Mouse (Mus musculus): ENCODE results near the gene Ap2b1. TPM values are rescaled to one million over a fixed set of nuclear protein-coding genes. Genes with fewer than 3 reads are reported as not detected.

Gene Ap2b1
- polyA plus RNA-seq, 1 experiment from 2014 or later = 67.0 TPM

GRCm38 (mm10) chr11:83286566-83286965 lies 12.3 kb upstream of the Ap2b1 start, which contains the start of gene Slfn14:
Gene Slfn14 (minus strand): TSS chr11:83286726.
- Histone ChIP-seq H3K4me1 (peaks cover 7% of the 10 kb centered on the region), H3K4me3 (no peak within 1 kb of the TSS), H3K27ac (no peak within 1 kb of the TSS), H3K27me3 (ENCODE audit: poor library complexity, severe bottlenecking) (no peaks in the 10 kb centered on the region), H3K9me3 (no peaks in the 10 kb centered on the region), H3K36me3 (replicated peaks) (no peaks in the 10 kb centered on the region)
- DNase-seq (ENCODE audit: extremely low spot score, low spot score) = no peak
- 86% methylated on average over 1 of the region's 1 CpGs for WGBS

GRCm38 (mm10) chr11:83289036-83289435 lies 9.8 kb upstream of the Ap2b1 start:
- Histone ChIP-seq H3K27me3 (ENCODE audit: poor library complexity, severe bottlenecking) (no peaks in the 10 kb centered on the region), H3K4me1 (peaks cover 27% of the 10 kb centered on the region), H3K9me3 (no peaks in the 10 kb centered on the region), H3K36me3 (replicated peaks) (peaks cover 3% of the 10 kb centered on the region), H3K4me3 (no peak overlapping the region), H3K27ac (no peak overlapping the region)
- 91% methylated on average over 5 of the region's 5 CpGs for WGBS
- DNase-seq (ENCODE audit: extremely low spot score, low spot score) = no peak

GRCm38 (mm10) chr11:83289633-83290032 lies 9.2 kb upstream of the Ap2b1 start:
- DNase-seq (ENCODE audit: extremely low spot score, low spot score) = no peak
- H3K27me3 ChIP-seq (ENCODE audit: poor library complexity, severe bottlenecking) = no peaks in the 10 kb centered on the region
- WGBS = 77% methylated on average over 2 of the region's 2 CpGs

GRCm38 (mm10) chr11:83291375-83292250 lies 7.2 kb upstream of the Ap2b1 start:
- DNase-seq (ENCODE audit: extremely low spot score, low spot score) = peak; percentile 93
- under 1% methylated on average over 38 of the region's 38 CpGs for WGBS
- H3K36me3 ChIP-seq (replicated peaks) = peaks cover 29% of the 10 kb centered on the region
- no peaks in the 10 kb centered on the region for H3K9me3 ChIP-seq
- H3K4me3 ChIP-seq = peak overlapping the region; percentile 65
- H3K4me1 ChIP-seq = peaks cover 30% of the 10 kb centered on the region
- peak overlapping the region; percentile 92 for H3K27ac ChIP-seq
- H3K27me3 ChIP-seq (ENCODE audit: poor library complexity, severe bottlenecking) = no peaks in the 10 kb centered on the region

More at GRCm38 (mm10) chr11:83289633-83290032, 9.2 kb upstream of the Ap2b1 start:
- Histone ChIP-seq H3K27ac (no peak overlapping the region), H3K4me3 (no peak overlapping the region), H3K36me3 (replicated peaks) (peaks cover 9% of the 10 kb centered on the region), H3K9me3 (no peaks in the 10 kb centered on the region), H3K4me1 (peaks cover 30% of the 10 kb centered on the region)

- Histone ChIP-seq H3K27me3 (ENCODE audit: poor library complexity, severe bottlenecking) (no peaks in the 10 kb centered on the region), H3K36me3 (replicated peaks) (peaks cover 35% of the 10 kb centered on the region), H3K4me3 (peak overlapping the region; percentile 65), H3K4me1 (peaks cover 32% of the 10 kb centered on the region), H3K27ac (peak overlapping the region; percentile 92), H3K9me3 (no peaks in the 10 kb centered on the region)
- WGBS = under 1% methylated on average over 5 of the region's 5 CpGs
- no peak for DNase-seq (ENCODE audit: extremely low spot score, low spot score)
Observed at GRCm38 (mm10) chr11:83292251-83292587, 6.6 kb upstream of the Ap2b1 start.

GRCm38 (mm10) chr11:83293182-83293581 lies 5.6 kb upstream of the Ap2b1 start:
- Histone ChIP-seq H3K36me3 (replicated peaks) (peaks cover 40% of the 10 kb centered on the region), H3K27me3 (ENCODE audit: poor library complexity, severe bottlenecking) (no peaks in the 10 kb centered on the region), H3K27ac (no peak overlapping the region), H3K9me3 (no peaks in the 10 kb centered on the region), H3K4me1 (peaks cover 42% of the 10 kb centered on the region), H3K4me3 (peak overlapping the region; percentile 65)
- WGBS = 95% methylated on average over 1 of the region's 1 CpGs
- DNase-seq (ENCODE audit: extremely low spot score, low spot score) = no peak

GRCm38 (mm10) chr11:83294133-83294532 lies 4.7 kb upstream of the Ap2b1 start:
- Histone ChIP-seq H3K4me1 (peaks cover 44% of the 10 kb centered on the region), H3K27me3 (ENCODE audit: poor library complexity, severe bottlenecking) (no peaks in the 10 kb centered on the region), H3K9me3 (no peaks in the 10 kb centered on the region), H3K36me3 (replicated peaks) (peaks cover 40% of the 10 kb centered on the region), H3K27ac (no peak overlapping the region), H3K4me3 (peak overlapping the region; percentile 65; the same call in 1 of the 2 replicates)
- WGBS = 91% methylated on average over 2 of the region's 2 CpGs
- no peak for DNase-seq (ENCODE audit: extremely low spot score, low spot score)

GRCm38 (mm10) chr11:83297816-83298215 lies 1.0 kb upstream of the Ap2b1 start:
- 81% methylated on average over 6 of the region's 6 CpGs for WGBS
- H3K4me3 ChIP-seq = peak overlapping the region; percentile 85
- no peaks in the 10 kb centered on the region for H3K27me3 ChIP-seq (ENCODE audit: poor library complexity, severe bottlenecking)
- H3K9me3 ChIP-seq = no peaks in the 10 kb centered on the region
- H3K4me1 ChIP-seq = peaks cover 39% of the 10 kb centered on the region
- DNase-seq (ENCODE audit: extremely low spot score, low spot score) = no peak
- H3K36me3 ChIP-seq (replicated peaks) = peaks cover 46% of the 10 kb centered on the region
- peak overlapping the region; percentile 93; the same call in 1 of the 2 replicates for H3K27ac ChIP-seq

GRCm38 (mm10) chr11:83299724-83300123 lies 900 bp downstream of the Ap2b1 start:
- no peaks in the 10 kb centered on the region for H3K27me3 ChIP-seq (ENCODE audit: poor library complexity, severe bottlenecking)
- WGBS = 93% methylated on average over 9 of the region's 9 CpGs
- no peak overlapping the region for H3K27ac ChIP-seq
- H3K9me3 ChIP-seq = no peaks in the 10 kb centered on the region
- H3K36me3 ChIP-seq (replicated peaks) = peaks cover 36% of the 10 kb centered on the region
- DNase-seq (ENCODE audit: extremely low spot score, low spot score) = no peak
- peaks cover 40% of the 10 kb centered on the region for H3K4me1 ChIP-seq
- H3K4me3 ChIP-seq = peak overlapping the region; percentile 85; the same call in 1 of the 2 replicates

- whole genome bisulfite sequencing = 68% methylated on average over 2 of the region's 2 CpGs
- Histone ChIP-seq H3K4me1 (peaks cover 42% of the 10 kb centered on the region), H3K27me3 (ENCODE audit: poor library complexity, severe bottlenecking) (no peaks in the 10 kb centered on the region), H3K4me3 (peak overlapping the region; percentile 98; the same call in 1 of the 2 replicates), H3K9me3 (no peaks in the 10 kb centered on the region), H3K36me3 (replicated peaks) (peaks cover 18% of the 10 kb centered on the region), H3K27ac (no peak overlapping the region)
- no peak for DNase-seq (ENCODE audit: extremely low spot score, low spot score)
Observed at GRCm38 (mm10) chr11:83301431-83301831, 2.6 kb downstream of the Ap2b1 start.

- Histone ChIP-seq H3K4me3 (peak overlapping the region; percentile 98), H3K9me3 (no peaks in the 10 kb centered on the region), H3K36me3 (replicated peaks) (peaks cover 12% of the 10 kb centered on the region), H3K27ac (peak overlapping the region; percentile 95), H3K4me1 (peaks cover 40% of the 10 kb centered on the region), H3K27me3 (ENCODE audit: poor library complexity, severe bottlenecking) (no peaks in the 10 kb centered on the region)
- WGBS = 9% methylated on average over 10 of the region's 10 CpGs
- DNase-seq (ENCODE audit: extremely low spot score, low spot score) = peak; percentile 22
Observed at GRCm38 (mm10) chr11:83302124-83302523, 3.3 kb downstream of the Ap2b1 start.

- DNase-seq (ENCODE audit: extremely low spot score, low spot score) = peak; percentile 96
- WGBS = under 1% methylated on average over 51 of the region's 51 CpGs
Observed at GRCm38 (mm10) chr11:83302526-83303251, 3.9 kb downstream of the Ap2b1 start, which contains the start of gene Pex12. Gene Pex12 (minus strand): TSS chr11:83302586.

More at GRCm38 (mm10) chr11:83302526-83303251, 3.9 kb downstream of the Ap2b1 start, which contains the start of gene Pex12:
- H3K4me1 ChIP-seq = peaks cover 35% of the 10 kb centered on the region
- H3K9me3 ChIP-seq = no peaks in the 10 kb centered on the region
- peak within 1 kb of the TSS; percentile 98 for H3K4me3 ChIP-seq
- H3K27ac ChIP-seq = peak within 1 kb of the TSS; percentile 95
- peaks cover 6% of the 10 kb centered on the region; the same call in 1 of the 2 replicates for H3K36me3 ChIP-seq (replicated peaks)
- no peaks in the 10 kb centered on the region for H3K27me3 ChIP-seq (ENCODE audit: poor library complexity, severe bottlenecking)

Data from forebrain, embryonic 10.5 days (tissue).